In the genomic region with DNA sequence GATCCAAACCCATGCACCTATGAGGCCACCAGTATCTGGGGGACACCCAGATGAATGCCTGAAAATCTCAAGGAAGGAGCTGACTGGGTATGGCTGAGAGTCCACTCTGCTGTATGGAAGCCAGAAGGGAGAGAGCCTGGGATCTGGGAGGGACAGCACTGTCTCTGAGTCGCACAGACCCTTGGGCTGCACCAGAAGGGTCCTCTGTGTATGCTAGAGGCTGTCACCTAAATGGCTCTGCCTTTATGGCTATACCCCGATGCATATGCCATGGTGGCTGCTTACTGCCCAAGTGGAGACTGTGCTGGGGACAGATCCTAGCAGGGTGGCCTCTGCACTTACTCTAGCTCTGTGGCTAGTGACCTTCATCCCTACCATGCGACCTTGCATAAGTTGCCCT, we compare ENCODE assay signal across 16 mouse cellular contexts. TPM values are rescaled to one million over a fixed set of nuclear protein-coding genes. Genes with fewer than 3 reads are reported as not detected.
DNase-seq lines count a peak whose midpoint lies in the region; ATAC-seq lines count a peak whose summit lies in the region.
"Had no signal": no experiment of that assay in that cellular context is flagged by ENCODE, and none has a peak within 500 bp of the region (broad histone marks: within the 10 kb centered on the region; RNA-seq: fewer than 3 reads in every experiment).

No protein-coding gene starts in this region.

- no peaks in the 10 kb centered on the region for H3K4me1 ChIP-seq in heart, embryonic 15.5 days (replicated peaks)
- H3K4me1 ChIP-seq in midbrain, embryonic 11.5 days (ENCODE audit: control insufficient read depth, insufficient read depth, low read length): no peaks in the 10 kb centered on the region
- peaks cover 6% of the 10 kb centered on the region; the same call in 1 of the 2 replicates for H3K4me1 ChIP-seq in midbrain, embryonic 15.5 days
- H3K4me1 ChIP-seq in neural tube, embryonic 14.5 days (ENCODE audit: control insufficient read depth, insufficient read depth, low read length): no peaks in the 10 kb centered on the region; the same call in 1 of the 2 replicates
- H3K4me1 ChIP-seq: kidney, embryonic 15.5 days had no signal

- 0 out of 2 replicates have a peak, but pooled peaks have one; percentile 12 for ATAC-seq in heart, embryonic 15.5 days (replicated peaks; ENCODE audit: insufficient number of reproducible peaks, insufficient read depth, low FRiP score, low read depth)
- ATAC-seq in midbrain, embryonic 11.5 days (ENCODE audit: low FRiP score): peak; percentile 51; the same call in 1 of the 2 replicates
- no peak for ATAC-seq in midbrain, embryonic 15.5 days (replicated peaks)
- ATAC-seq in granulocyte monocyte progenitor cell, adult 5-6 weeks (replicated peaks; ENCODE audit: poor library complexity, severe bottlenecking): peak; percentile 31
- ATAC-seq in neural tube, embryonic 14.5 days (ENCODE audit: low read depth): peak; percentile 29; the same call in 1 of the 2 replicates

- intact Hi-C loops in heart, postnatal 36 days (cut with DNase I): no loop called here

- H3K27ac ChIP-seq in heart, embryonic 15.5 days: no peak overlapping the region
- no peak overlapping the region for H3K27ac ChIP-seq in midbrain, embryonic 11.5 days (ENCODE audit: low read depth, low read length)
- H3K27ac ChIP-seq in midbrain, embryonic 15.5 days: no peak overlapping the region
- no peak overlapping the region for H3K27ac ChIP-seq in neural tube, embryonic 14.5 days (ENCODE audit: low read depth, low read length)
- H3K27ac ChIP-seq: gastrocnemius, adult 2 months; kidney, embryonic 15.5 days had no signal

- H3K9ac ChIP-seq in heart, embryonic 15.5 days: no peak overlapping the region
- H3K9ac ChIP-seq in midbrain, embryonic 11.5 days (ENCODE audit: low read length): no peak overlapping the region
- no peak overlapping the region for H3K9ac ChIP-seq in midbrain, embryonic 15.5 days
- no peak overlapping the region for H3K9ac ChIP-seq in neural tube, embryonic 14.5 days (replicated peaks; ENCODE audit: low read depth, low read length)
- H3K9ac ChIP-seq: kidney, embryonic 15.5 days had no signal

- no peak for DNase-seq in heart, postnatal 36 days
- no peak for DNase-seq in midbrain, embryonic 11.5 days (ENCODE audit: low spot score, missing footprints)
- no peak for DNase-seq in frontal cortex, postnatal 14 days (ENCODE audit: low spot score in 2 of 2)
- DNase-seq in natural killer cell, adult 2 months (ENCODE audit: low spot score in 2 of 2): no peak
- DNase-seq: adrenal gland, adult 2 months; cerebellum, postnatal 10 days; gastrocnemius, adult 2 months; lung, postnatal 14 days had no signal

- no peaks in the 10 kb centered on the region for H3K9me3 ChIP-seq in heart, embryonic 15.5 days (replicated peaks)
- no peaks in the 10 kb centered on the region for H3K9me3 ChIP-seq in midbrain, embryonic 11.5 days (ENCODE audit: control insufficient read depth, low read length)
- H3K9me3 ChIP-seq in midbrain, embryonic 15.5 days: no peaks in the 10 kb centered on the region
- no peaks in the 10 kb centered on the region for H3K9me3 ChIP-seq in neural tube, embryonic 14.5 days (ENCODE audit: control insufficient read depth, low read length)
- H3K9me3 ChIP-seq: kidney, embryonic 15.5 days had no signal

- peaks cover 28% of the 10 kb centered on the region for H3K27me3 ChIP-seq in heart, embryonic 15.5 days
- no peaks in the 10 kb centered on the region for H3K27me3 ChIP-seq in midbrain, embryonic 11.5 days (ENCODE audit: control insufficient read depth, insufficient read depth, low read length)
- H3K27me3 ChIP-seq in midbrain, embryonic 15.5 days (replicated peaks): no peaks in the 10 kb centered on the region
- no peaks in the 10 kb centered on the region for H3K27me3 ChIP-seq in neural tube, embryonic 14.5 days (ENCODE audit: control insufficient read depth, insufficient read depth, low read length)
- H3K27me3 ChIP-seq: kidney, embryonic 15.5 days had no signal

- no peak overlapping the region for H3K4me3 ChIP-seq in heart, embryonic 15.5 days
- no peak overlapping the region for H3K4me3 ChIP-seq in midbrain, embryonic 11.5 days (ENCODE audit: low read depth, low read length)
- H3K4me3 ChIP-seq in midbrain, embryonic 15.5 days: no peak overlapping the region
- H3K4me3 ChIP-seq in neural tube, embryonic 14.5 days (ENCODE audit: low read depth, low read length): no peak overlapping the region
- H3K4me3 ChIP-seq: erythroblast, embryonic 14.5 days; gastrocnemius, adult 2 months; kidney, embryonic 15.5 days had no signal

- no peaks in the 10 kb centered on the region for H3K36me3 ChIP-seq in heart, embryonic 15.5 days
- H3K36me3 ChIP-seq in midbrain, embryonic 11.5 days (ENCODE audit: control insufficient read depth, insufficient read depth, low read length): no peaks in the 10 kb centered on the region; the same call in 1 of the 2 replicates
- H3K36me3 ChIP-seq in midbrain, embryonic 15.5 days (replicated peaks): no peaks in the 10 kb centered on the region; the same call in 1 of the 2 replicates
- H3K36me3 ChIP-seq in neural tube, embryonic 14.5 days (ENCODE audit: control insufficient read depth, insufficient read depth, low read length): no peaks in the 10 kb centered on the region
- H3K36me3 ChIP-seq: kidney, embryonic 15.5 days had no signal

- H3K4me2 ChIP-seq in heart, embryonic 15.5 days: no peak overlapping the region
- H3K4me2 ChIP-seq in midbrain, embryonic 11.5 days: no peak overlapping the region
- no peak overlapping the region for H3K4me2 ChIP-seq in midbrain, embryonic 15.5 days
- H3K4me2 ChIP-seq in neural tube, embryonic 14.5 days (ENCODE audit: low read depth, low read length): no peak overlapping the region
- H3K4me2 ChIP-seq: kidney, embryonic 15.5 days; liver, embryonic 11.5 days had no signal

- 71% methylated on average over 3 of the region's 3 CpGs for WGBS in heart, embryonic 15.5 days
- WGBS in midbrain, embryonic 11.5 days: 82% methylated on average over 3 of the region's 3 CpGs
- 76% methylated on average over 3 of the region's 3 CpGs for WGBS in midbrain, embryonic 15.5 days
- 62% methylated on average over 3 of the region's 3 CpGs for WGBS in neural tube, embryonic 14.5 days

RNA-seq across cellular contexts. Expression of gene Cacng4, which starts 8.6 kb away (rescaled TPM):
- 0.54 and 1.2 TPM in 2 replicates for polyA plus RNA-seq in heart, embryonic 15.5 days (2015; fragmentation: Nextera tagmentation; extraction: Ambion mirVana)
- under 1 TPM in 1 of 2 experiments, not detected in 1; 0.08 TPM for total RNA-seq in heart, postnatal 36 days (2021)
- polyA plus RNA-seq in midbrain, embryonic 11.5 days (2014; fragmentation: Nextera tagmentation; extraction: Ambion mirVana): 23.0 and 25.6 TPM in 2 replicates
- 61.5 and 68.6 TPM in 2 replicates for polyA plus RNA-seq in midbrain, embryonic 15.5 days (2015; fragmentation: Nextera tagmentation; extraction: Ambion mirVana)
- not detected in 2 replicates for total RNA-seq in granulocyte monocyte progenitor cell, adult 5-6 weeks (2014; fragmentation: Nextera tagmentation)
- not detected in 2 replicates for total RNA-seq in granulocyte monocyte progenitor cell, adult 5-6 weeks (2017)
- polyA plus RNA-seq in neural tube, embryonic 14.5 days (2014; fragmentation: Nextera tagmentation; extraction: Ambion mirVana): 62.2 and 67.5 TPM in 2 replicates
- total RNA-seq: gastrocnemius, adult 2 months; heart, adult 8-10 months had no signal
- polyA plus RNA-seq: erythroblast, embryonic 14.5 days had no signal

Comparison
In these comparisons a context has a peak if more than half of its experiments do, and no peak if none do; other contexts are left out.
1. RNA of gene Cacng4, which starts 8.6 kb away (polyA plus RNA-seq): 62.2 to 67.5 TPM in neural tube, embryonic 14.5 days, 61.5 to 68.6 TPM in midbrain, embryonic 15.5 days and 23.0 to 25.6 TPM in midbrain, embryonic 11.5 days; 0.54 to 1.2 TPM in heart, embryonic 15.5 days; every median in the first group is over 10 times any median in the second.